Mouse (Mus musculus) olfactory bulb, adult 2 months (tissue): ENCODE results near the gene Fgf15. TPM values are rescaled to one million over a fixed set of nuclear protein-coding genes. Genes with fewer than 3 reads are reported as not detected.

ENCODE experiments used
- H3K27ac ChIP-seq: fragments of 200-500 bp; 2 replicates; pipeline ENCODE4 v1.5.1; 2012; ENCODE audit warnings: low read depth, low read length; ENCODE audit not compliant: insufficient read depth
- H3K4me1 ChIP-seq: fragments of 200-500 bp; 2 replicates; pipeline ENCODE4 v1.6.1; 2012; ENCODE audit warnings: low read length; ENCODE audit not compliant: control insufficient read depth, insufficient read depth
- H3K4me3 ChIP-seq: fragments of 200-500 bp; 2 replicates; pipeline ENCODE4 v1.5.1; 2012; ENCODE audit warnings: mild to moderate bottlenecking, low read depth, low read length, moderate library complexity; ENCODE audit not compliant: insufficient read depth
- CTCF ChIP-seq: fragments of 200-500 bp; IDR thresholded peaks from 2 replicates; pipeline ENCODE4 v1.5.1; 2012; ENCODE audit warnings: low read depth, mild to moderate bottlenecking, low read length, moderate library complexity; ENCODE audit not compliant: insufficient read depth
- POLR2A ChIP-seq: fragments of 200-500 bp; IDR thresholded peaks from 2 replicates; pipeline ENCODE4 v1.6.1; 2012; ENCODE audit warnings: mild to moderate bottlenecking, low read depth, low read length, moderate library complexity; ENCODE audit not compliant: insufficient read depth
- WGBS: fragments of 180-500 bp; shearing (Covaris S2); methylation state at CpG from one replicate; pipeline ENCODE4 v1.1.7; 2018; 5-methylcytosine and 5-hydroxymethylcytosine counted together
- polyA plus RNA-seq: library from polyadenylated mRNA; stranded (reverse); fragments of >200 nt; gene quantifications from 2 replicates; pipeline ENCODE4 v1.2.4, GENCODE M21; 2012; ENCODE audit warnings: low replicate concordance; ENCODE audit not compliant: missing spikeins, insufficient read depth, insufficient read length

Fgf15 gene
- polyA plus RNA-seq, 1 experiment, result not detected

GRCm38 (mm10) chr7:144862126-144862525, 34.2 kb upstream of the Fgf15 start:
- Histone ChIP-seq H3K27ac (no peak overlapping the region), H3K4me3 (no peak overlapping the region), H3K4me1 (peaks cover 15% of the 10 kb centered on the region)
- 3% methylated on average over 15 of the region's 15 CpGs for WGBS
- TF ChIP-seq POLR2A, result no peak

DNA sequence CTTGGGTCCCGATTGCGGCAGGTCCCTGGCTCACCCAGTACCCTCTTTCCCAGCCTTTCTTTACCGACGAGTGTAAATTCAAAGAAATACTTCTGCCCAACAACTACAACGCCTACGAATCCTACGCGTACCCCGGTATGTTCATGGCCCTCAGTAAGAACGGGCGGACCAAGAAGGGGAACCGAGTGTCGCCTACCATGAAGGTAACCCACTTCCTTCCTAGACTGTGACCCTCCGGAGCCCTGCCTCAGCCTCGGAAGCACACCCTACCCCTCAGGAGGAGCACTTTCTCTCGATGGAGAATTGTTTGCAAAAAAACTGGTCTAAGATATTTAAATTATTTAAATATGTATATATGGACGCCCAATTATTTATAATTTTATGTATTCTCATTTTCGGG, 33.6 kb upstream of the Fgf15 start:
- peaks cover 15% of the 10 kb centered on the region for H3K4me1 ChIP-seq
- H3K4me3 ChIP-seq, result no peak overlapping the region
- H3K27ac ChIP-seq, result no peak overlapping the region
- TF ChIP-seq CTCF, result no peak
- no peak for TF ChIP-seq POLR2A
- WGBS, result 8% methylated on average over 18 of the region's 18 CpGs

DNA sequence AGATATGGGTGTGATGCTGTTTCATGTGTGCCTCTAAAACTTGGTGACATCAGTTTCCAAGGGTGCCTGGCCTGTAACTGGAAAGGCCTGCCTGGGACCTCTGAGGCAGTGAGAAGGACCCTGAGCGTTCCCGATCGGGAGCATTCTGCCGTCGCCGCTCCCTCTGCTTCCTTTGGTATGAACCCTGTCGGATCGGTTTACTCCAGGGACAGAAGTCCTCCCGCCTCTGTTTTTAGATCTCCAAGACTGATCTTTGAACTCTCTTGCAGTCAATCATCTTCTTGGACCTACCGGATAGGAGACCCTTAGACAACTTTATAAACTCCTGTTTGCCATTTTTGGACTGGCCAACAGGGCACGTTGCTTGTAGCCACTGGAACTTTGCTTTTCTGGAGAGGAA, 33.1 kb upstream of the Fgf15 start:
- H3K4me1 ChIP-seq, result peaks cover 15% of the 10 kb centered on the region
- no peak overlapping the region for H3K27ac ChIP-seq
- H3K4me3 ChIP-seq, result no peak overlapping the region
- TF ChIP-seq CTCF, result no peak
- no peak for TF ChIP-seq POLR2A
- WGBS, result 16% methylated on average over 11 of the region's 11 CpGs

DNA sequence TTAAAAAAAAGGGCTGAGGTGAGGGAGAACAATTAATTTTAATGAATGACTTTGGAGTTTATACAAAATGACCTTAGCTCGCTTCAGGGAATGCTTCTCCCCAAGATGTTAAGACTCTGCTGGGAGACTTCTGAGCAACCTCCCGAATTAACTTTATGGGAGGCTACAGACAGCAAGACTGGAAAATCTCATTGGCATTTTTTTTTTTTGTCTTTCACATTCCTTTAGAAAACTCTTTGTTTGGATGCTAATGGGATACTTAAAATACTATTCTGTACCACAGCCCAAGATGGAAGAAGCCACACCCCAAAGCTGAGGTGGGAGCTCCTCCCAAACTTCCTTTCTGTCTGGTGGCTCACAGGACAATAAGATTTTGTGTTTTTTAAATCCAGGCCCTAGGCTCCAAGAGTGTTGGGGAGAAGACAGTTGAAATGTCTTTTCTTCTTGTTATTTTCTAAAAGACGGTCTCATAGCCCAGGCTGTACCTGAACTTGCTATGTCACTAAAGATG, 32.1 kb upstream of the Fgf15 start:
- Histone ChIP-seq H3K4me3 (no peak overlapping the region), H3K27ac (no peak overlapping the region), H3K4me1 (peaks cover 15% of the 10 kb centered on the region)
- 62% methylated on average over 3 of the region's 3 CpGs for WGBS
- TF ChIP-seq CTCF, result no peak
- no peak for TF ChIP-seq POLR2A

DNA sequence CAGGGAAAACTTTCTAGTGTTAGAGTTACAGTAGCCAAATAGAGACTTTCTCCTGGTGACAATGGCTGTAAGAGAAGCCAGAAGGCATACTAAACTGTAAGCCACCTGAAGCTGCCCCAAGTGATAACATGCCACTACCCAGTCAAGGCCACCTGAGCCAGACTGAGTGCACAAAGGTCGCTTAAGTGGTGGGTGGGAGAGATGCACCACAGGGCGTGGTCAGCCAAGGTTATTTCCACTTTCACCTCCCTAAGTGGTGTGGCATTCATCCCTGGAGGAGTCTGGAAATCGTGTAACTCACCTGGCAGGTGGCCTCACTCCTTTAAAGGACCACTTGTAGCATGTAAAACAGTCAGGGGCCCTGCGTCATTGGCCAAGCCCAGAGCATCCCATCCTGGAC, 29.2 kb upstream of the Fgf15 start:
- Histone ChIP-seq H3K4me1 (0 out of 2 replicates have a peak, but pooled peaks cover under 1% of the 10 kb centered on the region), H3K27ac (no peak overlapping the region), H3K4me3 (no peak overlapping the region)
- no peak for TF ChIP-seq POLR2A
- 74% methylated on average over 4 of the region's 4 CpGs for WGBS

DNA sequence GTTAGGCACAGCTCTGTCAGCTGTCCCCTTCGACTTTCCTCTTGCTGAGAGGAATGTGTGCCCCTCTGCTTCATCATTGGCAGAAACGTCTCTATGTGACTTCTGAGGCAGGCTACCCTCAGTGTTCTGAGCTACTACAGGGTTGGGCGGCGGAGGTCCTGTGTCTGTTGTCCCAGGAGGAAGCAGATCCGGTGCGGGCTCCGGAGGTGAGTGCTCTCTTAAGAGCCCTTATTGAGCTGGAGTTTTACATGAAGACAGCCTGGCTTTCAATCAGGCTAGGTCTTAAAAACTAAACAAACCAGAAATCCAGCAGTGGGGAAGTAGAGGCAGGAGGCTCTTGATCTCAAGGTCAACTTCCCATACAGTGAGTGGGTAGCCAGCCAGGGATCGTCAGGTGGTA, 28.7 kb upstream of the Fgf15 start:
- no peak overlapping the region for H3K27ac ChIP-seq
- no peak overlapping the region for H3K4me3 ChIP-seq
- 82% methylated on average over 8 of the region's 8 CpGs for WGBS
- H3K4me1 ChIP-seq, result no peaks in the 10 kb centered on the region
- TF ChIP-seq CTCF (no peak), POLR2A (no peak)

GRCm38 (mm10) chr7:144872420-144872819, 23.9 kb upstream of the Fgf15 start:
- WGBS, result 87% methylated on average over 4 of the region's 4 CpGs
- H3K4me3 ChIP-seq, result no peak overlapping the region
- no peak overlapping the region for H3K27ac ChIP-seq
- TF ChIP-seq CTCF (no peak), POLR2A (no peak)
- H3K4me1 ChIP-seq, result no peaks in the 10 kb centered on the region; the same call in 1 of the 2 replicates

DNA sequence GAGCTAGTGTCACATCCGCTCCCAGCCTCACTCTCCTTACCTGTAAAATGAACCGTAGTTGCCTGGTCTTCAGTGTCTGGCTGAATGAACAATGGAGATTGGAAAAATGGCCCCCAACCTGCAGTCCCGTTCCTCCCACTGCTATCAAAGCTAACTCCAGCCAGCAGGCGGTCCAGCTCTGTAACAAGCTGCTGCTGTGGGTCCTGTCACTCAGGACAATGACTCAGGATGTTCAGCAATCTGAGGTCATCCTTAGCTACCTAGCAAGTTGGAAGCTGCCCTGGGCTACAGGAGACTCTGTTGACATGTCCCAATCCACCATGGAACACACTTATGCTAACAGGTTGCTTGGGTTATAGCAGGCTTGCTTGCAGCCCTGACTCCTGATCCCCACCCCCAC, 23.2 kb upstream of the Fgf15 start:
- 89% methylated on average over 4 of the region's 4 CpGs for WGBS
- Histone ChIP-seq H3K27ac (no peak overlapping the region), H3K4me1 (no peaks in the 10 kb centered on the region; the same call in 1 of the 2 replicates), H3K4me3 (no peak overlapping the region)
- no peak for TF ChIP-seq POLR2A

DNA sequence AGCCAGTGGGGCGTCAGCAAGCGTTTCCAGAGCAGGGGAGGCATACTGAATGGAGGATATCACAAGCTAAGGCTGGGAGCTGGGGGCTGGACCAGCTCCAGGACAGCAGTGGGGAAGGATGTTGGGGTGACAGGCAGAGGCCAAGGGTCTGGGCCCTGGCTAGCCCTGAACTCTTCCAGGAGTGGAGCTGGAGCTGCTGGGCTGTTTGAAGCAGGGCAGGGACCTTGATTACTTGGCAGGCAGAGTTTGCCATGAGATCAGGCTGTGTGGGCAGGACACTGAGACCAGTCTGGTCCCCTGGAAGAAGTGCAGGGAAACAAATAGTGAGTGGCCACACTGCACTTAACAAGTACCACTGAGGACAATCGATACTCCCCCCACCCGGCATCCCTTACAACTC, 22.1 kb upstream of the Fgf15 start:
- no peak overlapping the region for H3K27ac ChIP-seq
- WGBS, result 76% methylated on average over 4 of the region's 4 CpGs
- H3K4me1 ChIP-seq, result no peaks in the 10 kb centered on the region; the same call in 1 of the 2 replicates
- H3K4me3 ChIP-seq, result no peak overlapping the region
- TF ChIP-seq POLR2A, result no peak
- no peak for TF ChIP-seq CTCF

DNA sequence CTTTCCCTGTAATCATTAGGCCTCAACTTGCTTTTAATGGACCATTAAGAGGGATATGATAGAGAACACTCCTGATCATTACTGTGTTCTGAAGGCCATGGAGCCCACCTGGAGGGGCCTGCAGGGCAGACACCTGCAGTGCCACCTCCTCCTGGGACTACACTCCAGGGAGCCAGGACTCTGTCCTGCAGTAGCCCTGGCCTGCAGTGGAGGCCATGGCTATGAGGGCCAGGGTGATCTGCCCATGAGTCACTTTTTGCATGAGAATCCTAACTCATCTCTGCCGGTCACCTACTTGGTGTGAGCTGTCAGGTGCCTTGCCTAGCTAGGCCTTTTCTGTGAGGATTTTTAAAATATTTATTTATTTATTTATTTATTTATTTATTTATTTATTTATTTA, 17.9 kb upstream of the Fgf15 start:
- Histone ChIP-seq H3K4me3 (no peak overlapping the region), H3K4me1 (no peaks in the 10 kb centered on the region; the same call in 1 of the 2 replicates), H3K27ac (no peak overlapping the region)
- 95% methylated on average over 1 of the region's 1 CpGs for WGBS
- TF ChIP-seq POLR2A, result no peak
- TF ChIP-seq CTCF, result no peak
